Mouse (Mus musculus) embryonic facial prominence, embryonic 15.5 days (tissue): Measurements from ENCODE around the gene Naaladl1. TPM values are rescaled to one million over a fixed set of nuclear protein-coding genes. Genes with fewer than 3 reads are reported as not detected.

Experiments used
- ATAC-seq: fragments of 200-750 bp; cut with Nextera tagmentation; 2 replicates; pipeline ENCODE4 v1.8.0; 2017; ENCODE audit warnings: low read depth, moderate TSS enrichment; ENCODE audit not compliant: insufficient number of reproducible peaks, low FRiP score, low TSS enrichment
- H3K27ac ChIP-seq: fragments of 300-500 bp; sonication (generic); replicated peaks from 2 replicates; pipeline ENCODE4 v1.5.1; 2015; ENCODE audit warnings: mild to moderate bottlenecking, inconsistent platforms
- H3K27me3 ChIP-seq: fragments of 300-500 bp; sonication (generic); 2 replicates; pipeline ENCODE4 v1.6.1; 2015; ENCODE audit warnings: inconsistent platforms
- H3K36me3 ChIP-seq: fragments of 300-500 bp; sonication (generic); 2 replicates; pipeline ENCODE4 v1.6.1; 2015; ENCODE audit warnings: mild to moderate bottlenecking, inconsistent platforms
- H3K4me1 ChIP-seq: fragments of 300-500 bp; sonication (generic); 2 replicates; pipeline ENCODE4 v1.6.1; 2015; ENCODE audit warnings: inconsistent platforms
- H3K4me2 ChIP-seq: fragments of 300-500 bp; sonication (generic); replicated peaks from 2 replicates; pipeline ENCODE4 v1.6.1; 2015; ENCODE audit warnings: mild to moderate bottlenecking, inconsistent platforms
- H3K4me3 ChIP-seq: fragments of 300-500 bp; sonication (generic); replicated peaks from 2 replicates; pipeline ENCODE4 v1.5.1; 2015; ENCODE audit warnings: mild to moderate bottlenecking, inconsistent platforms
- H3K9ac ChIP-seq: fragments of 300-500 bp; sonication (generic); 2 replicates; pipeline ENCODE4 v1.6.1; 2015; ENCODE audit warnings: inconsistent platforms
- H3K9me3 ChIP-seq: fragments of 300-500 bp; sonication (generic); replicated peaks from 2 replicates; pipeline ENCODE4 v1.6.1; 2016; ENCODE audit warnings: inconsistent platforms
- WGBS: fragments of 180-500 bp; shearing (Covaris S2); methylation state at CpG from one replicate; pipeline ENCODE4 v1.1.7; 2015; 5-methylcytosine and 5-hydroxymethylcytosine counted together
- polyA plus RNA-seq: library from polyadenylated mRNA; unstranded; fragments of >200 nt; fragmentation: Nextera tagmentation; extraction: Ambion mirVana; gene quantifications from 2 replicates; pipeline ENCODE4 v1.2.1, GENCODE M21; 2015

Gene Naaladl1
- polyA plus RNA-seq, 1 experiment from 2014 or later, result 0.25 TPM

GRCm38 (mm10) chr19:6067011-6067723, 38.4 kb upstream of the Naaladl1 start:
- peak overlapping the region; percentile 49 for H3K4me3 ChIP-seq
- H3K27ac ChIP-seq, result peak overlapping the region; percentile 76
- peaks cover 35% of the 10 kb centered on the region for H3K4me1 ChIP-seq
- peak overlapping the region; percentile 42 for H3K9ac ChIP-seq
- H3K36me3 ChIP-seq, result peaks cover 32% of the 10 kb centered on the region
- peak; percentile 36; the same call in 1 of the 2 replicates for ATAC-seq
- peak overlapping the region; percentile 96 for H3K4me2 ChIP-seq
- under 1% methylated on average over 30 of the region's 30 CpGs for WGBS
- H3K27me3 ChIP-seq, result no peaks in the 10 kb centered on the region
- no peaks in the 10 kb centered on the region for H3K9me3 ChIP-seq

DNA sequence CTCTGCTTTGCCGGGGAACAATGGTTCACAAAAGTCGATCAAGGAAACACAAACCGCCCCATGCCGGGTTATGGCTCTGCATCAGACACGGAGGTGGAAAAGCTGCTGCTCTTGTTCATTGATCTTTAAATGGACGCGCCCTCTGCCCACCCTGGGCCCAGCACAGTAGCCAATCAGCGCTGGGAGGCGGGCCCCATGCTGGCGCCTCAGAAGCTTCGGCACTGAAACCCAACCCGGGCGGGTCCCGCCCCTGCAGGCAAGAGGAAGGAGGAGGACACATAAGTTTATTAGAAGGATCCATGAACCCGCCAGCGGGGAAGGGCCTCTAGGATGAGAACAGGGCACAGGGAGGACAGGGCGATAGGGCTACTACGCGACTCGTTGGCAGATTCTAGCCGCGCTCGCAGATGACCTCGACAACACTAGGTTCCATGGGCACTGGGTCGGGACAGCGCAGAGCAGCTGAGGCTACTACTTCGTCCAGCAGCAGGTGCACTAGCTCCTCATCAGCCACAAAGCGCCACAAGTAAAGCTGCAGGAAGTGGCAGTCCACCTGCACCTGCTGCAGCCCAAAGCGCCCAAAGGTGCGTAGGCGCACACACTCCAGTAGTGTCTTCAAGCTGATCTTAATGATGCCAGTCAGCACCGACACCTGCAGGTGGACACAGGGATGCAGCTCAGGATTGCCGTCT, 37.7 kb upstream of the Naaladl1 start, which contains the start of gene Tm7sf2:
TSS of gene Tm7sf2 (minus strand) at position 650 of the 692 bp plus-strand sequence.
- peaks cover 37% of the 10 kb centered on the region for H3K36me3 ChIP-seq
- H3K4me3 ChIP-seq, result peak within 1 kb of the TSS; percentile 49
- no peaks in the 10 kb centered on the region for H3K9me3 ChIP-seq
- H3K4me1 ChIP-seq, result peaks cover 28% of the 10 kb centered on the region
- peak within 1 kb of the TSS; percentile 96 for H3K4me2 ChIP-seq
- H3K27me3 ChIP-seq, result no peaks in the 10 kb centered on the region
- WGBS, result 10% methylated on average over 33 of the region's 33 CpGs
- peak within 1 kb of the TSS; percentile 76 for H3K27ac ChIP-seq
- ATAC-seq, result peak; percentile 91
- H3K9ac ChIP-seq, result peak within 1 kb of the TSS; percentile 42

- Histone ChIP-seq H3K36me3 (peaks cover 48% of the 10 kb centered on the region), H3K4me1 (peaks cover 23% of the 10 kb centered on the region)
- WGBS, result 77% methylated on average over 4 of the region's 4 CpGs
These were observed 36.6 kb upstream of the Naaladl1 start for GRCm38 (mm10) chr19:6068951-6069350.

GRCm38 (mm10) chr19:6069851-6070250, 35.7 kb upstream of the Naaladl1 start:
- peaks cover 23% of the 10 kb centered on the region for H3K4me1 ChIP-seq
- no peak overlapping the region for H3K4me3 ChIP-seq
- H3K4me2 ChIP-seq, result no peak overlapping the region
- H3K27me3 ChIP-seq, result no peaks in the 10 kb centered on the region
- peaks cover 52% of the 10 kb centered on the region for H3K36me3 ChIP-seq
- ATAC-seq, result no peak
- H3K9ac ChIP-seq, result no peak overlapping the region
- WGBS, result 87% methylated on average over 10 of the region's 10 CpGs
- no peaks in the 10 kb centered on the region for H3K9me3 ChIP-seq
- H3K27ac ChIP-seq, result no peak overlapping the region

More at GRCm38 (mm10) chr19:6068951-6069350, 36.6 kb upstream of the Naaladl1 start:
- no peak for ATAC-seq
- no peak overlapping the region for H3K4me3 ChIP-seq
- no peak overlapping the region for H3K9ac ChIP-seq
- H3K4me2 ChIP-seq, result no peak overlapping the region
- H3K9me3 ChIP-seq, result no peaks in the 10 kb centered on the region
- H3K27me3 ChIP-seq, result no peaks in the 10 kb centered on the region
- H3K27ac ChIP-seq, result no peak overlapping the region

- Histone ChIP-seq H3K4me3 (no peak overlapping the region), H3K27me3 (no peaks in the 10 kb centered on the region), H3K27ac (no peak overlapping the region), H3K36me3 (peaks cover 52% of the 10 kb centered on the region), H3K9me3 (no peaks in the 10 kb centered on the region), H3K4me2 (no peak overlapping the region), H3K9ac (no peak overlapping the region), H3K4me1 (peaks cover 26% of the 10 kb centered on the region)
- no peak for ATAC-seq
- WGBS, result 88% methylated on average over 31 of the region's 31 CpGs
These were observed 34.9 kb upstream of the Naaladl1 start for GRCm38 (mm10) chr19:6070571-6071250.

DNA sequence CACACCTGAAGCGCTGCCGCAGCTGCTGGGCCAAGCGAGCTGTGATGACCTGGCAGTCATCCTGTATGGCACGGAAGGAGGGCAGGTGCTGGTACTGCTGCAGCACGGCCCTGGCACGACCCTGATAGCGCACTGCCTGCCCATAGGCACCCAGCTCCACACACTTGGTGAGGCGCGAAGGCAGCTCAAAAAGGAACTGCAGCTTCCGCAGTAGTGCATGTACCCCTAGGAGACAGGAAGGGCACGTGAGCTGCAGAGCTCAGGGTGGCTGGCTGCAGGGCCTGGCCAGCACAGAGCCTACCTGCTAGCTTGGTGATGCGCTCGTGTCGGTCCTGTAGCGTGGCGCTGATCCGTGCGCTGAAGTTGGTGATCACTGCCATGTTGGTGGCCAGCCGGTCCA, 34.3 kb upstream of the Naaladl1 start:
- no peaks in the 10 kb centered on the region for H3K27me3 ChIP-seq
- no peak overlapping the region for H3K4me2 ChIP-seq
- no peak overlapping the region for H3K4me3 ChIP-seq
- WGBS, result 93% methylated on average over 19 of the region's 19 CpGs
- H3K9me3 ChIP-seq, result no peaks in the 10 kb centered on the region
- no peak for ATAC-seq
- peaks cover 52% of the 10 kb centered on the region for H3K36me3 ChIP-seq
- H3K9ac ChIP-seq, result no peak overlapping the region
- H3K27ac ChIP-seq, result no peak overlapping the region
- peaks cover 29% of the 10 kb centered on the region for H3K4me1 ChIP-seq

DNA sequence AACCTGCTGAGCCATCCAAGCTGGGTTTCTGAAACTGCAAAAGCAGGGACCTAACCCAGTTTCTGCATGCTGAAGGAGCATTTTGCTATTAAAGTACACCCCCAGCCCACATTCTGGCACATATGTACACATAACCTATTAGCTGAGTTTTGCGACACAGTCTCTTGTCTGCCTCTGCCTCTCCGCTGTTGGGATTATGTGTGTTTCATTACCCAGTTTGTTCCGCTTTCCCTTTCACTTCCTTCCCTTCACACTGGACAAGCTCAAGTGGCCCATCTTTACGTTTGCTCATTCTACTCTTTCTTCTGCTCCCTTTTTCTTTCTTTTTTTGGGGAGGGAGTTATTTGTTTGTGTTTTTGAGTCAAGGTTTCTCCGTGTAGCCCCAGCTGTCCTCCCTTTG, 31.7 kb upstream of the Naaladl1 start:
- Histone ChIP-seq H3K4me1 (peaks cover 13% of the 10 kb centered on the region), H3K9ac (no peak overlapping the region), H3K4me3 (no peak overlapping the region), H3K9me3 (no peaks in the 10 kb centered on the region), H3K27me3 (no peaks in the 10 kb centered on the region), H3K36me3 (peaks cover 47% of the 10 kb centered on the region), H3K4me2 (no peak overlapping the region), H3K27ac (no peak overlapping the region)
- 84% methylated on average over 5 of the region's 5 CpGs for WGBS
- ATAC-seq, result no peak

GRCm38 (mm10) chr19:6076564-6077393, 28.8 kb upstream of the Naaladl1 start, which contains the start of gene Vps51:
Gene Vps51 (minus strand): TSS chr19:6077231.
- H3K4me2 ChIP-seq, result peak within 1 kb of the TSS; percentile 88
- H3K27ac ChIP-seq, result peak within 1 kb of the TSS; percentile 89
- under 1% methylated on average over 33 of the region's 33 CpGs for WGBS
- no peaks in the 10 kb centered on the region for H3K27me3 ChIP-seq
- H3K9me3 ChIP-seq, result no peaks in the 10 kb centered on the region
- peaks cover 41% of the 10 kb centered on the region for H3K36me3 ChIP-seq
- ATAC-seq, result peak; percentile 84
- H3K9ac ChIP-seq, result peak within 1 kb of the TSS; percentile 80
- H3K4me1 ChIP-seq, result peaks cover 13% of the 10 kb centered on the region
- H3K4me3 ChIP-seq, result peak within 1 kb of the TSS; percentile 91

GRCm38 (mm10) chr19:6079983-6080480, 25.6 kb upstream of the Naaladl1 start, which contains the start of gene Tmem262:
Gene Tmem262 (plus strand): TSS chr19:6080033.
- no peak within 1 kb of the TSS for H3K9ac ChIP-seq
- no peak within 1 kb of the TSS for H3K27ac ChIP-seq
- H3K4me2 ChIP-seq, result no peak within 1 kb of the TSS
- no peak within 1 kb of the TSS for H3K4me3 ChIP-seq
- H3K9me3 ChIP-seq, result no peaks in the 10 kb centered on the region
- 92% methylated on average over 12 of the region's 12 CpGs for WGBS
- peaks cover 24% of the 10 kb centered on the region for H3K4me1 ChIP-seq
- H3K36me3 ChIP-seq, result peaks cover 34% of the 10 kb centered on the region
- H3K27me3 ChIP-seq, result no peaks in the 10 kb centered on the region
- no peak for ATAC-seq

GRCm38 (mm10) chr19:6082156-6082555, 23.4 kb upstream of the Naaladl1 start, which contains the start of gene Gm28374:
Gene Gm28374 (minus strand): TSS chr19:6082256.
- H3K4me1 ChIP-seq, result peaks cover 24% of the 10 kb centered on the region
- ATAC-seq, result no peak
- 83% methylated on average over 9 of the region's 9 CpGs for WGBS

More at GRCm38 (mm10) chr19:6082156-6082555, 23.4 kb upstream of the Naaladl1 start, which contains the start of gene Gm28374:
- Histone ChIP-seq H3K4me2 (no peak within 1 kb of the TSS), H3K9ac (0 out of 2 replicates have a peak within 1 kb of the TSS, but pooled peaks have one; percentile 12), H3K4me3 (peak within 1 kb of the TSS; percentile 15; the same call in 1 of the 2 replicates), H3K36me3 (peaks cover 35% of the 10 kb centered on the region), H3K27ac (no peak within 1 kb of the TSS), H3K9me3 (no peaks in the 10 kb centered on the region), H3K27me3 (no peaks in the 10 kb centered on the region)
